Mouse (Mus musculus): ENCODE results near the gene Astn1.

DNA sequence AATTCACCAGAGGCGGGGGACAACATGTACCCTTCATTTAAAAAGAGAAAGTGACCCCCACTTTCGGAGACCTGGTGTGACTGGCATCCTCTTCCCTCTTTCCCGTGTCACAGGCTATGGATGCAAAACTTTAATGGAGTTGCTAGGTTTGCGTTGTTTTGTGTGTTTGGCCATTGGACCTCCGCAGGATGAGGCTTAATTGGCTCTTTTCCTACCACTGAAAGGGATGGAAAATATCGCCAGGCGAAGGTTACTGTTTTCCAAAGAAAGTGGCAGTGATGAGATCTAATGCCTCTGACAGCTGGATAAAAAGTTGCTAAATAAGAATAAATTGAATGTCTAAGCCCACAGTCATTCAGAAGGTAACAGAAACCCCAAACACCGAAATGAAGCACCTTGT is 186.2 kb downstream of the Astn1 start:
- no peak for TF ChIP-seq CTCF (IDR thresholded peaks at IDR 0.05; ENCODE audit: control insufficient read depth, insufficient read depth, insufficient read length)
- TF ChIP-seq FOSL1 (IDR thresholded peaks at IDR 0.05; ENCODE audit: insufficient read depth, low read length, poor library complexity, severe bottlenecking) = no peak
- no peak for TF ChIP-seq USF1 (IDR thresholded peaks at IDR 0.05; ENCODE audit: low read depth)
- TF ChIP-seq MAX (IDR thresholded peaks at IDR 0.05) = no peak
